Mouse (Mus musculus): ENCODE measurements around the gene 6430531B16Rik. TPM values are rescaled to one million over a fixed set of nuclear protein-coding genes. Genes with fewer than 3 reads are reported as not detected.

The 6430531B16Rik gene
- 0.61 TPM in 1 of 2 replicates, not detected in the other for total RNA-seq (2021)
- long read RNA-seq = 0 reads

- peak; percentile 88 for DNase-seq
Observed at GRCm38 (mm10) chr7:139978278-139978892, at the start of gene 6430531B16Rik. 6430531B16Rik (minus strand) TSS chr7:139978755.

GRCm38 (mm10) chr7:140011336-140011735, 32.8 kb upstream of the 6430531B16Rik start:
- DNase-seq = no peak

DNA sequence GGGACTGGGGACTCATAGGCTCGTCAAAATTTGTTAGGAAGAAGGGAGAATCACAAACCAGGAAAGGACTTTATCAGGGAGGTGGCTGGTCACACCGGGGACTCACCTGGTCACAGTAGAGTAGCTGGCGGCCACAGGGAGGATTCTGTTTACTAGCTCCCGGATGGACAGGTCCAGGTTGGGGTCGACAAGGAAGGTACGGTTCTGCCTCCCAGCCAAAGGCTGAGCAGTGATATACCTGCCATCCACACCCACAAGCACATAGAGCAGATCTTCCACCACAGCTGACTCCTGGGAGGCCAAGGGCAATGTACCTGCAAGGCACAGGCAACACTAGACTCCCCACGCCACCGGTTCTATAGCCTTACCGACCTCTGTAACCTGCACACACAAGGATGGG, 29.2 kb upstream of the 6430531B16Rik start:
- no peak for DNase-seq

DNA sequence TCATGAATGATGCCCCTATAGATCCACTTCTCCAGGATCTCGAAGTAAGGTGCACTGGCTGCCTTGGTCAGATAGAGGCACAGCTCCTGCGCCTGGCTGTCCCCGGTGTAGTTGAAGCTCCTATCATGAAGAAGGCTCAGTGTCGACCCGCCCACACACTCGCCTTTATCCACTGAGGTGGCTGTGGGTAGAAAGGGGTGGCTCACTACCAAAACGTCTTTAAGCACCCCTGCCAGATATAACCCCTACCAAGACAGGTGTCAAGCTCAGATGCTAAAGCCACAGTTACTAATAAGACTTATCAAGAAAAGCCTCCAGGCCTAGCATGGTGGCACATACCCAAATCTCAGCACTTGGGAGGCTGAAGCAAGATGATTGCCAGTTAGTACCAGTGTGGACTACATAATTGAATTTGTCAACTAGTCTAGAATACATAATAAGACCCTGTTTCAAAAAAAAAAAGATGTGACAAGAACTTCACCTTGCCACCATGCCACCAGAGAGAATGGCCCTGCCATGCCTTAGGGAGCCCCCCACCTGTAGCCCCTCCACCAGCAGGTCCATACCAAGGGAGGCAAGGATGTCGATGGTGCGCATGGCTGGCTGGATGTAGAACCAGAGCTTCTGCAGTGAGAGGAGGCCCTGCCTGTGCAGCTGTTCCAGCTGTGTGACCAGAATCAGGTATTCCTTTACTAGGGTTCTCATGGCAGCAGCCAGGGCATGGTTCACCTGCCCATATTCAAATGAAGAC, 28.5 kb upstream of the 6430531B16Rik start:
- DNase-seq = no peak

DNA sequence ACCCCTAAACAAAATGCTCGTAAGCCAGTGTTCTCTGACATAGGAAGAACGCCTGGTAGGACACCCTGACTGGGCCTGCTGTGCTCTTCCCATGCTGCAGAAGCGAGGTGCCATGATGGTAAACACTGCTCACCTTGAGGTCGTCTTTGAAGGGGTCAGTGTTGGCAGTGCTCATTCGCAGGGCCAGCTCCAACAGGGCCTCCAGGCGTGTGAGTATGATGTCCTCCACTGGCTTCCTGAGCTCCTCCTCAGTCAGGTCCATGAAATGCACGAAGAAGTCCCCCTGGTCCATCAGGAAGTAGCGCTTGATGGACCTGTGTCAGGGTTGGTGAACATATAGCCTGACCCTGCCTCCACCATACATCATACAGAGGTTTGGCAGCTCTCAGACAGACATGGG, 26.1 kb upstream of the 6430531B16Rik start:
- no peak for DNase-seq

GRCm38 (mm10) chr7:140001086-140001740, 22.7 kb upstream of the 6430531B16Rik start:
- DNase-seq = no peak

DNA sequence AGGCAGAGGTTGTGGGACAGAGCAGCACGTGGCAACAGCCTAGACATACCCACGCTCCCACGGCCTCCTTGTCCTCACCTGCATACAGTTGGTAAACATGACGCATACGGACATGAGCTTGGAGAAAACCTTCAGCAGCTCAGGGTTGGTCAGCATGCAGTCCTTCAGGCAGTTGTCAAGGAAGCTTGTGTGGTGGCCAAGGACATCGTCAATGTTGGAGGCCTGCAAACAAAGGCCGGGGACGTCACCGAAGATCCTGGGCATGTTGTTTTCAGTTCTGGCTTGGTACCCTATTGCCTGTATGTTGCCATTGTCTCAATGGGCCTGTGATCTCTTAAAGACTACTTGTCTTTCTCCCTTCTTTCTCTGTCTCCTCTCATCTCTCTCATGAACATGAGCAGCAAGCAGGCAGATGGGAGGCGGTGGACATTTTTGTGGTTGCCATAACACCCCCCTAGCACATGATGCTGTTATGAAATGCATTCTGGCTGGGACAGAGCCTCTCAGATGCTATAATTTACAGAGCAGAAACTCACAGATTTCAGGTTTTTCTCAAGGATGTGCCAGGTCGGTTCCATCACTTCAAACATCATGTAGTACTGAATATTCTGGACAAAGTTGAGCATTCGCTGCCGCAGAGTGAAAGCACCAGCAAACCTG, 20.3 kb upstream of the 6430531B16Rik start:
- DNase-seq = no peak

DNA sequence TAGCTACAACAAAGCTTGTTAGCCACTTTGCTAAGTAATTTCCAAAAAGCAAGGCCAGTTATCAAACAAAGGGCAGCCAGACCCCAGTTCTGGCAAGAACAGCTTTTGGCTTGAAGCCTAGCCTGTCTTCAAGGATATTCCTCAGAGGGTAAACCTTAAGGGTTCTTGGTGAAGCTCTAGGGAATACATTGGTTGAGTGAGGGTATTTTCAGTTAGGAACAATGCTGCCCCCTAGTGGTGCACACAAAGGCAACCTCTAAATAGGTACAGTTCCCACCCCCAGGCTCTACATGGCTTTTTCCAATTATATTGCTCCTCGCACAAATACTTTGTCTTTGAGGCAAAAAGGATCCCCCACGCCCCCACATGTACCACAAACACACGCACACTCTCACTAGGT, 16.1 kb upstream of the 6430531B16Rik start:
- DNase-seq = peak; percentile 57

DNA sequence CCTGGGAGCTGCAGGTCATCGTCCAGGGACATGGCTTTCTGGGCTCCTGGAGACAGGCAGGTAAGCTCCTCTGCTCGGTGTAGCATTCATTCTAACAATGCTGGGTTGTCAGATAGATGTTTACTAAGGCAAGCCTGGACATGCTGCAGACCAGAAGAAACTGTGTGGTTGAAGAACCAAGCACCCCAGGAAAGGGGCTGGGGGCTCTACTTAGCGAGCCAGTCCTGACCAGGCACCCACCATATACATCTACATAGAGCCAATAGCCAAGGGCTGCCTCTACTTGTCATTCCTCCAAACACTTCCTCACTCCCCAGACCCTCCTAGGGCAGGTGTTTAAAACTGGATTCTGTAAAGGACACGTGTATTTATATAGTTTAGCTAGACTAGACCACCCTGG, 15.6 kb upstream of the 6430531B16Rik start:
- no peak for DNase-seq

GRCm38 (mm10) chr7:139993532-139993931, 15.0 kb upstream of the 6430531B16Rik start:
- no peak for DNase-seq

GRCm38 (mm10) chr7:139992406-139992805, 13.9 kb upstream of the 6430531B16Rik start, which contains the start of gene Adam8:
Adam8 (minus strand) TSS chr7:139992562.
- peak; percentile 59 for DNase-seq

GRCm38 (mm10) chr7:139990864-139991394, 12.4 kb upstream of the 6430531B16Rik start:
- no peak for DNase-seq

DNA sequence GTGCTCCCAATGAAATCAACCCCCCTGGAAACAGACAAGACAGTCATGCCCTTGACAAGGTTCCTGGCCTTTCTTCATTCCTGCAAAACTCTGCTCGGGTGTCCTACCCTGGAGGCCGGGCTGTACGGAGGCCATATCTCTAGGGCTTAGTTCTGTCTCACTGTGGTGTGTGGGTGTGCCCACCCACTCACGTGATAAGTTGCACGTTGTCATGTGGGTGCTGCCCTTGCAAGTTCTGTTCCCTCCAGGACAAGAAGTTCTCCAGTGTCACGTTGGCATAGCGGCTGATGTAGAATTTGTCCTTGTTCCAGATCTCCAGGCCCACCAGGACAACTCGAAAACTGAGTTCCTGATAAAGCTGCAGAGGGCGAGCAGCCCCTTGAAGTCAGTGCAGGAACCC, 9.7 kb upstream of the 6430531B16Rik start:
- DNase-seq = no peak

GRCm38 (mm10) chr7:139984505-139984904, 6.0 kb upstream of the 6430531B16Rik start:
- DNase-seq = no peak

DNA sequence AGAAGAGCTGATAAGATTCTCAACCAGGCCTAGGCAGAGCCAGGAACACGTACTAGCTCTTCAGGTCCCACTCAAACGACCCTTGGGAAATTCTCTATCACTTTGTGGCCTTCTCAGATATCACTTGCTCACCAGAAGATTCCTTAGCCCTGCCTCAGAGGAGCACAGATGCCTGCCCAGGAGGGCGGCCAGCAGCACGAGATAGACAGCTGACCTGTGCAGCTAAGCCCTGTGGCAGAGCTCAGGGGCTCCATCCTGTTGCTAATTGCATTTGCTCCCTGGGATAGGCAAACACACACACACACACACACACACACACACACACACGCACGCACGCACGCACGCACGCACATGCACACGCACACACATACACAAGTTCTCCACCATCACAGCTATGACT, 3.5 kb upstream of the 6430531B16Rik start:
- DNase-seq = no peak

DNA sequence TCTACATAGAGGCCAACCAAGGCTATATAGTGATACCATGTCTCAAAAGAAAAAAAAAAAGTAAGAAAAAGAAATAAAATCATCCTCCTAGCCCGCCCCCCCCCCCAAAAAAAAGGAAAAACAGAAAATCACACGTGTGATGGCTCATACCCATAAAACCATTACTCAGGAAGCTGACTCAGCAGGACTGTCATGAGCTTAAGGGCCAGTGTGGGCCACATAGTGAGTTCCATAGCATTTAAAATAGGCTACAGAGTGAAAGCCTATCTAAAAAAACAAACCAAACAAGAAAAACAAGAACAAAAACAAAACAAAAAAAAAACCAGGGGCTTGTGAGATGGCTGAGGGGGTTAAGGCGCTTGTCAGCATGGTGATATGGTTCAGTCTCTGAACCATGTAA, 2.2 kb upstream of the 6430531B16Rik start:
- no peak for DNase-seq

GRCm38 (mm10) chr7:139979011-139979719, 610 bp upstream of the 6430531B16Rik start:
- DNase-seq = no peak

DNA sequence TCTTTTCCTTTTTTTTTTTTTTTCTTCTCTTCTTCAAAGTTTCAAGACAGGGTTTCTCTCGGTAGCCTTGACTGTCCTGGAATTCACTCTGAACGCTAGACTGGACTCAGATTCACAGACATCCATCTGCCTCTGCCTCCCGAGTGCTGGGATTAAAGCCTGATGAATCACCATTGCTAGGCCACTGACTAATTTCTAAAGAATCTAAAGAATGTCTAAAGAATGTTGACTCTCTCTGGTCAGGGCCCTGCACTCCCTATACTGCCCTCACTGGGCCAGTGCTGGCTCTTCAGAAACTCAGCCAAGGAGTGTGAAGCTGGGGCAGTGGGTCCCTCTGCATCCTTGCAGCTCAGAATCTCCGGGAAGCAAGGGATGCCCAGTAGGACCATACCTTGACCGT, 3.1 kb downstream of the 6430531B16Rik start:
- no peak for DNase-seq

- DNase-seq = no peak
Observed at GRCm38 (mm10) chr7:139974307-139974706, 4.2 kb downstream of the 6430531B16Rik start.

GRCm38 (mm10) chr7:139972923-139973331, 5.6 kb downstream of the 6430531B16Rik start:
- DNase-seq = no peak

GRCm38 (mm10) chr7:139971436-139971835, 7.1 kb downstream of the 6430531B16Rik start:
- DNase-seq = peak; percentile 49

DNA sequence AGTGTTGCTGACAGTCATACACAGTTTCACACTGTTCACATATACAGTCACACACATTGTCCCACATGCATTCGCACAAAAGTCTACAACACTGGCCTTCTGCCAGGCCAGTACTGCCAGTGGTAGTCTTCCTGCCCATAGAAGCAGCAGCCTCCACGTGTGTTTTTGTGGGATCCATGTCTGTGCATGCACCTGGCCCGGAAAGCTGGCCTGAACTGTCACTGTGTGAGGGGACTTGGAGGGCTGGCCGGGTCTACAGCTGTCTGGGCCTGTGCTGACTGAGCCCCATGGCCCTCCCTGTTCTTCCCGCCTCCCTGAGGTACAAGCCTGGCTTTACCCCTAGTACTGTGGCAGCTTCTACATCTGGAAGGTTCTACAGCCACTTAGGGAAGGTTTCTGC, 7.6 kb downstream of the 6430531B16Rik start:
- no peak for DNase-seq

All from adrenal gland, postnatal 25 days (tissue).